Mouse (Mus musculus): ENCODE measurements at regions not wholly inside any gene's neighbourhood (a gene's known extent, or its start where the extent isn't known, plus 50 kb on each side); places are given as distances from the start of the nearest gene placed in this dataset.

- TF ChIP-seq EP300 (IDR thresholded peaks at IDR 0.05; ENCODE audit: low read depth) (no peak), CTCF (IDR thresholded peaks at IDR 0.05; ENCODE audit: low read depth) (peak; percentile 92)
Measured at GRCm38 (mm10) chr4:62761672-62762071, 202.0 kb downstream of the Rgs3 start.
